Mouse (Mus musculus): ENCODE measurements around the gene Cst3. TPM values are rescaled to one million over a fixed set of nuclear protein-coding genes. Genes with fewer than 3 reads are reported as not detected.
A peak's percentile ranks its signal among the peaks of the same experiment; 100 is the strongest.

The Cst3 gene
- total and polyA plus RNA-seq, 2 experiments from 2014 or later: 677 to 1,077 TPM

- H3K27me3 ChIP-seq (ENCODE audit: insufficient read depth, low read length): no peaks in the 10 kb centered on the region
- peak; percentile 71 for ATAC-seq (ENCODE audit: low FRiP score)
- no peaks in the 10 kb centered on the region for H3K36me3 ChIP-seq (ENCODE audit: insufficient read depth, low read length)
- no peaks in the 10 kb centered on the region for H3K4me1 ChIP-seq (ENCODE audit: insufficient read depth, low read length)
- no peak for DNase-seq (ENCODE audit: low spot score)
- no peak overlapping the region for H3K4me2 ChIP-seq (ENCODE audit: low read depth, low read length, poor library complexity, severe bottlenecking)
- H3K9me3 ChIP-seq (ENCODE audit: low read length): no peaks in the 10 kb centered on the region
- H3K9ac ChIP-seq (replicated peaks; ENCODE audit: low read length, poor library complexity, severe bottlenecking): no peak overlapping the region
- TF ChIP-seq CTCF (IDR thresholded peaks at IDR 0.05): no peak
- WGBS: 22% methylated on average over 3 of the region's 3 CpGs
- H3K27ac ChIP-seq (ENCODE audit: low read depth, low read length): no peak overlapping the region
- H3K4me3 ChIP-seq (ENCODE audit: low read depth, low read length): no peak overlapping the region
Observed at GRCm38 (mm10) chr2:148889331-148890010, 14.0 kb upstream of the Cst3 start.

DNA sequence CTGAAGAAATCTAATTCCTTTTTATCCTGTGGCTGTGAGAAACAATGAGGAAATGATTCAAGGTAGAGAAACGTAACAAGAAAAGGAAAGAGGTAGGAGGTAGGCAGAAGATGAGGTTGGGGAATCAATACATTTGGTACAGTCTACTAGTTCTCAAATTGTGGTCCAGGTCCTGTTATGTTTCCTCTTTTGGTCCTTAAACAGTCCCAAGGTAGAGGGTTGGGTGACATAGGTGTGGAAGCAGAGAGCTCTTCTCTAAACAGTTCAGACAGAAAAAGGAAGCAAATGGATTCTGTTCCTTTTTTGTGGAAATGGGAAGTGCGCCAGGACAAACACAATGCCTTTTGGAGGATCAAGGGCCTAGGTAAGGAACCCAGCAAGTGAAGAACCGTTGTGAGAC, 13.4 kb upstream of the Cst3 start:
- Histone ChIP-seq H3K27ac (ENCODE audit: low read depth, low read length) (0 out of 2 replicates have a peak overlapping the region, but pooled peaks have one; percentile 51), H3K9me3 (ENCODE audit: low read length) (no peaks in the 10 kb centered on the region), H3K36me3 (ENCODE audit: insufficient read depth, low read length) (no peaks in the 10 kb centered on the region), H3K4me3 (ENCODE audit: low read depth, low read length) (no peak overlapping the region), H3K4me2 (ENCODE audit: low read depth, low read length, poor library complexity, severe bottlenecking) (no peak overlapping the region), H3K9ac (replicated peaks; ENCODE audit: low read length, poor library complexity, severe bottlenecking) (no peak overlapping the region), H3K4me1 (ENCODE audit: insufficient read depth, low read length) (no peaks in the 10 kb centered on the region), H3K27me3 (ENCODE audit: insufficient read depth, low read length) (no peaks in the 10 kb centered on the region)
- 65% methylated on average over 3 of the region's 3 CpGs for WGBS
- DNase-seq (ENCODE audit: low spot score): no peak
- no peak for ATAC-seq (ENCODE audit: low FRiP score)
- TF ChIP-seq CTCF (IDR thresholded peaks at IDR 0.05): no peak

- DNase-seq (ENCODE audit: low spot score): peak; percentile 48
Observed at GRCm38 (mm10) chr2:148884738-148885137, 9.2 kb upstream of the Cst3 start.

DNA sequence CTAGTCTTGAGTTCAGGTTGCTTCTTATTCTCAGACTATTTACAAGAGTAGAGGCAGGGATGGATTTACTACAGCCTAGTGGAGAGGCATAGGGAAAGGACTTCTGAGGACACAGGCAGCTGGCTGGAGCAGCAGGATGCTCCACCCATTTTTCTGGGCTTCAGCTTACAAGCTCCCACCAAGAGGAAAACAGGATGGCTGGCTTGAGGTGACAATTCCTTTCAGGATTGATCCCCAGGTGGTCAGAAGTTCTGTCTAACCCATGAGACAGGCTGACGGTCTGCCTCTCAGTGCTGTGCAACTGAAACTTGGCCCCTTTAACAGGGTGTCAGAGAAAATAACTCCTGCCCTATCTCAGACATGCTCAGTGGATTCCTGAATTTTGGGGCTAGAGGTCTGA, 3.7 kb upstream of the Cst3 start:
- 50% methylated on average over 1 of the region's 1 CpGs for WGBS
- no peak for TF ChIP-seq CTCF (IDR thresholded peaks at IDR 0.05)
- H3K4me2 ChIP-seq (ENCODE audit: low read depth, low read length, poor library complexity, severe bottlenecking): no peak overlapping the region
- no peak for ATAC-seq (ENCODE audit: low FRiP score)
- H3K4me1 ChIP-seq (ENCODE audit: insufficient read depth, low read length): peaks cover 2% of the 10 kb centered on the region; the same call in 1 of the 2 replicates
- H3K27me3 ChIP-seq (ENCODE audit: insufficient read depth, low read length): no peaks in the 10 kb centered on the region
- H3K9ac ChIP-seq (replicated peaks; ENCODE audit: low read length, poor library complexity, severe bottlenecking): no peak overlapping the region
- no peaks in the 10 kb centered on the region for H3K36me3 ChIP-seq (ENCODE audit: insufficient read depth, low read length)
- H3K4me3 ChIP-seq (ENCODE audit: low read depth, low read length): no peak overlapping the region
- H3K27ac ChIP-seq (ENCODE audit: low read depth, low read length): no peak overlapping the region
- no peaks in the 10 kb centered on the region for H3K9me3 ChIP-seq (ENCODE audit: low read length)
- DNase-seq (ENCODE audit: low spot score): no peak

More at GRCm38 (mm10) chr2:148884738-148885137, 9.2 kb upstream of the Cst3 start:
- Histone ChIP-seq H3K36me3 (ENCODE audit: insufficient read depth, low read length) (no peaks in the 10 kb centered on the region), H3K9me3 (ENCODE audit: low read length) (no peaks in the 10 kb centered on the region), H3K27me3 (ENCODE audit: insufficient read depth, low read length) (no peaks in the 10 kb centered on the region), H3K4me2 (ENCODE audit: low read depth, low read length, poor library complexity, severe bottlenecking) (no peak overlapping the region), H3K4me3 (ENCODE audit: low read depth, low read length) (no peak overlapping the region), H3K27ac (ENCODE audit: low read depth, low read length) (no peak overlapping the region), H3K4me1 (ENCODE audit: insufficient read depth, low read length) (no peaks in the 10 kb centered on the region), H3K9ac (replicated peaks; ENCODE audit: low read length, poor library complexity, severe bottlenecking) (no peak overlapping the region)
- ATAC-seq (ENCODE audit: low FRiP score): no peak; the same call in 1 of the 2 replicates
- TF ChIP-seq CTCF (IDR thresholded peaks at IDR 0.05): no peak

- no peak overlapping the region for H3K4me3 ChIP-seq (ENCODE audit: low read depth, low read length)
- TF ChIP-seq CTCF (IDR thresholded peaks at IDR 0.05): no peak
- 24% methylated on average over 2 of the region's 2 CpGs for WGBS
Observed at GRCm38 (mm10) chr2:148878641-148879130, 3.2 kb upstream of the Cst3 start.

DNA sequence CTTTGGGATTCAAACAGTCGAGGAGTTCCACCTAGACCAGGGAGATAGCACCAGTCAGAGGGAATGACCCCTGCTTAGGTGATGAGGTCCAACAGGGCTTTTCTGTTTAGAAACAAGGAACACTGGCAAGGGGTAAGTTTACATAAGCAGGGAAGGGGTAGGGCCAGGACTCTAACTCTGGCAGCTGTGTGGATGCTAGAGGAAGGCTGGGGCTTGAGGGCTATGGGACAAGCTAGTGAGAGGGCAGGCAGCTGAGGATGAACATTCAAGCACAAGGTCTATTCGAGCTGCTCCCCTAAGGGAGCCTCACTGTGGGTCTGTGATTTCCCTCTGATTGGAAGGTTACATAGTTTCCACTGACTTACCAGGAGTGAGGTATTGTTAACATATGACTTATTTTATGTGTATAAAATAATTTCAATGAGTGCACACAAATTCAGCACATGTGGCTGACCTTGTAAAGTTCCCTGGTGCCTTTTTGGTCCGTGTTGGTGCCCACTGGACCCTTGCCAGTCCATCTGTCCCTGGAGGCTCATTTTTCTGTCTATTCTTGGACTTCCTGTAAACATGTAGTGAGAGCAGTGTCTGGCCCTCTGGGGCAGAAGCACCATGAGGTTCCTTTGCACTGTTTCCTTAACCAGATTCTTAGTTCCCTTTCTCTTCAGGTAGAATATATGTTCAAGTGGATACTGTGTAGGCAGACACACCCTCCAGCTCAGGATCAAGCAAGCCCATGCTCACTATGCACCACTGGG, 1.7 kb upstream of the Cst3 start:
- no peak overlapping the region for H3K4me2 ChIP-seq (ENCODE audit: low read depth, low read length, poor library complexity, severe bottlenecking)
- no peak overlapping the region for H3K9ac ChIP-seq (replicated peaks; ENCODE audit: low read length, poor library complexity, severe bottlenecking)
- H3K36me3 ChIP-seq (ENCODE audit: insufficient read depth, low read length): peaks cover 3% of the 10 kb centered on the region; the same call in 1 of the 2 replicates
- peaks cover 21% of the 10 kb centered on the region for H3K4me1 ChIP-seq (ENCODE audit: insufficient read depth, low read length)
- H3K9me3 ChIP-seq (ENCODE audit: low read length): no peaks in the 10 kb centered on the region
- WGBS: 49% methylated on average over 3 of the region's 3 CpGs
- H3K27ac ChIP-seq (ENCODE audit: low read depth, low read length): no peak overlapping the region
- TF ChIP-seq CTCF (IDR thresholded peaks at IDR 0.05): no peak
- ATAC-seq (ENCODE audit: low FRiP score): no peak
- no peak for DNase-seq (ENCODE audit: low spot score)
- no peaks in the 10 kb centered on the region for H3K27me3 ChIP-seq (ENCODE audit: insufficient read depth, low read length)
- no peak overlapping the region for H3K4me3 ChIP-seq (ENCODE audit: low read depth, low read length)

More at GRCm38 (mm10) chr2:148878641-148879130, 3.2 kb upstream of the Cst3 start:
- no peak overlapping the region for H3K9ac ChIP-seq (replicated peaks; ENCODE audit: low read length, poor library complexity, severe bottlenecking)
- H3K4me2 ChIP-seq (ENCODE audit: low read depth, low read length, poor library complexity, severe bottlenecking): no peak overlapping the region
- H3K27ac ChIP-seq (ENCODE audit: low read depth, low read length): no peak overlapping the region
- no peaks in the 10 kb centered on the region for H3K9me3 ChIP-seq (ENCODE audit: low read length)
- ATAC-seq (ENCODE audit: low FRiP score) (no peak), DNase-seq (ENCODE audit: low spot score) (no peak)
- H3K27me3 ChIP-seq (ENCODE audit: insufficient read depth, low read length): no peaks in the 10 kb centered on the region
- peaks cover 7% of the 10 kb centered on the region; the same call in 1 of the 2 replicates for H3K4me1 ChIP-seq (ENCODE audit: insufficient read depth, low read length)
- no peaks in the 10 kb centered on the region for H3K36me3 ChIP-seq (ENCODE audit: insufficient read depth, low read length)
